Mouse (Mus musculus) splenic B cell, adult 2 months (primary cell): ENCODE measurements around the gene Phf14.
"Not testable (repeated sequence)": the region's sequence is repeated elsewhere in the genome, so short reads cannot be mapped to it uniquely, and the experiment has no call there.

ENCODE experiments used
- DNase-seq: peaks from one replicate; pipeline ENCODE4 v3.0.0-alpha.2; 2011; ENCODE audit warnings: low read depth, low spot score
- H3K27me3 ChIP-seq: 2 replicates; pipeline ENCODE4 v1.6.1; 2012; ENCODE audit warnings: mild to moderate bottlenecking, low read length, moderate library complexity, mixed read lengths; ENCODE audit not compliant: control insufficient read depth, poor library complexity, insufficient read depth, severe bottlenecking
- H3K36me3 ChIP-seq: 2 replicates; pipeline ENCODE4 v1.6.1; 2012; ENCODE audit warnings: mild to moderate bottlenecking, low read length, moderate library complexity, mixed read lengths; ENCODE audit not compliant: control insufficient read depth, poor library complexity, insufficient read depth, severe bottlenecking

Phf14 gene

DNA sequence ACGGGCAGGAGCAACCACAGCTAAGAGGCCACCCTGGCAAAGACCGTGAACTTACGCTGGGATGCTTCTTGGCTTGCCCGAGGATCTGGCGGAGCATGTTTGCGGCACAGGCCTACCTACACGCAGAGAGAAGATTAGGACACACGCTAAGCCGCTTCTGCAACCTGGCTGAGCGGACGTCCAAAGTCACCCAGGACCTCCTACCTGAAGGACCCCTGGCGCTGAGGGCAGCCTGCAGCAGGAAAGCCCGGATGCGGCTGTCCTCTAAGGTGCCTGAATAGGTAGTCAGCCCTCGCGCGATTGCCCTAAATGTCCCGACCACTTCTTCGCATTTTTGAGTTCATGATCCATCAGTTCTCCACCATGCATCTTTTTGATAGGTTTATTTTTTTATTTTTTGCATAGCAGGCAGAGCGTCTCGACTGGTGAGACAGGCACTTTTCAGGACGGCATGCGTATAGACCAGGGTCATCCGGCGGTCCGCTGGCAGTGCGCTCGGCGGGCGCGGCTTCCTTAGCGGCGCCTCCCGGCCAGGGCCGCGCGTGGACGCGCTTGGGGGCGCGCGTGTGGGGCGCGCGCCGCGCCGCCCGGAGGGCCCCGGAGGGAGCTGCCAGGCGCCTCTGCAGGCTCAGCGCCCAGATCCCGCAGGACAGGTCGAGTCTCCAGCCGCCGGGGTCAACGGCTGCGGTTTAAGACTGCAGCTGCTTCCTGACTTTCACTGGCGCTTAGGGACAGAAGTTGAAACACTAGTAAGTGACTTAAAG, at the start of gene Phf14, which contains the start of gene Ndufa4:
Gene Phf14 (plus strand): TSS at position 541 of the 764 bp plus-strand sequence.
Gene Ndufa4 (minus strand): TSS at position 229 of the 764 bp plus-strand sequence.
- Histone ChIP-seq H3K27me3 (no peaks in the 10 kb centered on the region), H3K36me3 (no peaks in the 10 kb centered on the region; the same call in 1 of the 2 replicates)
- DNase-seq, result peak; percentile 93

DNA sequence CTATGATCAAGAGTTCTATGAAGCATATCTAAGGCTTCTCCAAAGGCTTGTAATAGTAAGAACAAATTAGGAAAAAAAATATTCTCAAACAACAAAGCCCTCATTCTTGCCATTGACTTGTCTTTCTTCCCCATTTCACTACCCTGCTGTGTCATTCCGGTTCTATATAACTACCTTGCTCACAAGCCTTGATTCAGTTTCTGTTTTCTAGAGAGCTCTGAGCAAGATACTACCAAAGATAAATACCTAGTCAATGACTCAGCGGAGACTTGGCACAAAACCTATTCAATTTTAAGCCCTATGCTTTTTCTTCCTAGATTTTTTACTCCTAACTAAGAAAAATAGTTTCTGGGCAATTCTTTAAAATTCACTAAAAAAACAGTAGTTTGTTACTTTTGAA, 32.2 kb upstream of the Phf14 start:
- not testable (repeated sequence) for H3K36me3 ChIP-seq, DNase-seq, H3K27me3 ChIP-seq

DNA sequence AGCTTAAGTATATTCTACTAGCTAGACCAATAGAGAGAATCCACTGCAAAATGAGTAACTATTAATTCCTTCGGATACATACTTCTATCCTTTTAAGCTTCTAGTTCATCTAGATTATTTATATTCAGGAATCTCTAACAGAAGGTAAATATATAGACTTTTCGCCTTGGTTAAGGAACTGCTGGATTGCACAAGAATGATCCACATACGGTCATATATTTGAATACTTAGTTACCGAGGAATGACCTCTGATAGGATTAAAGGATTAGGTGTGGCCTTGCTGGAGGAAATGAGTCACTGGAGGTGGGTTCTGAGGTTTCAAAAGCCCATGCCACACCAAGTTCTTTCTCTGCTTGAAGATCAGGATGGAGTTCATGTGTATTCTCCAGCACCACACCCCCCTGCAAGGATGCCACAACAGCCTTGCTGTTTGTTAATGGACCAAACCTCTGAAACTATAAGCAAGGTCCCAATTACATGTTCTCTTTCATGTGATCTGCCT, 6.7 kb upstream of the Phf14 start:
- H3K27me3 ChIP-seq, result no peaks in the 10 kb centered on the region
- no peak for DNase-seq
- 0 out of 2 replicates have a peak, but pooled peaks cover 6% of the 10 kb centered on the region for H3K36me3 ChIP-seq

DNA sequence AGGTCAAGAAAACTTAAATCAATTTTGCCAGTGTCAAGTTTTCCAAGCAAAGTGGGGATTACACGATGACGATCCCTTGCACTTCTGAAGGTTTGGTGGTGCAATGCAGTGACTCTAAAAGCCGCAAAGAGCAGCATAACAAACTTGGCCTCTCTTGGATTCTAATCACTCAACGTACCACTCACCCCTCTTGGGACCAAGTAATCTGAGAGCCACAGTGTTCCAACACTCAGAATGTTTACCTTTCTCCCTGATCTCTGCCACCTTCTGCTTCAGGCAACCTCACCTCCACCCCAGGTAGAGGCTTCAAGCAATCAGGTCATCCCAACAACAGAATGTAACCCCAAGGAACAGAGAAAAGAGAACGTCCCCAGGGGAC, 730 bp upstream of the Phf14 start:
- no peak for DNase-seq
- H3K36me3 ChIP-seq, result peaks cover 2% of the 10 kb centered on the region; the same call in 1 of the 2 replicates
- H3K27me3 ChIP-seq, result no peaks in the 10 kb centered on the region

DNA sequence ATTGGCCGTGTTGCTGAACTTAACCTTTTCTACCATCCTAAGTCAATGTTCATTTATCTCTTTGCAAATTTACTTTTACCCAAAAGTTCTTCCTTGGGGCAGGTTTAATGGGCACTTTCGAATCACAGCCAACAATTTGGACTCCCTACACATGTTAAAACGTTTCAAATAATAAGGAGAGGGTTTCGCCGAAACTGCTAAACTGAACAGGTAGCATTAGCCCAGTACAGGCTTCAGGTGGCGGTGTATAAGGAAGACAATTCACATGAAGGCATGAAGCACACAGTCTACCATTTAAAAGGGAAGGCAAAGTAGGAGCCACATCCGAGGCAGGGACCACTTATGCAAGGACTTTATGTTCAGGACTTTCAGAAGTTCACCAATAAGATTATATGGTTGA, 561 bp downstream of the Phf14 start:
- Histone ChIP-seq H3K27me3 (no peaks in the 10 kb centered on the region), H3K36me3 (no peaks in the 10 kb centered on the region; the same call in 1 of the 2 replicates)
- peak; percentile 19 for DNase-seq

DNA sequence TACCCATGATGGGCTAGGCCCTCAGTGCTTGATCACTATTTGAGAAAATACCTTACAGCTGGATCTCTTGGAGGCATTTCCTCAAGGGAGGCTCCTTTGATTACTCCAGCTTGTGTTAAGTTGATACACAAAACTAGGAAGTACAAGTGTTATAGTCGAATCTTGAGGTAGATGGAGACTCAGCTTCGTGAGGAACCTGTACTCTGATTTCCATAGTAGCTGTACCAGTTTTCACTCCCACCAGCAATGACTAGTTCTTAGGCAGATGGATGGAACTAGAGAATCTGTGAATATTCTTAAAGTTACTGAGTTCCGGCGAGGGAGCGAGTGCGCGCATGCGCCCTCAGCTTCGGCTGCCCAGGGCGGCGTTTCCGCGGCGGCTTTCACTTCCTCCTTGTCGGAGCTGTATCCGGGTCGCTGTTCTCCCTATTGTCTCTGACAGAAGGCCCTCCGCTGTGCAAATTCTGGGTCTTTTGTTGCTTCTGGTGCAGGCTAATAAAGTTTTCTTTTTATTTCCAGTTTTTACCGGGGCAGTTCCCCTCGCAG, 18.0 kb downstream of the Phf14 start:
- Histone ChIP-seq H3K27me3 (no peaks in the 10 kb centered on the region), H3K36me3 (no peaks in the 10 kb centered on the region)
- peak; percentile 95 for DNase-seq

DNA sequence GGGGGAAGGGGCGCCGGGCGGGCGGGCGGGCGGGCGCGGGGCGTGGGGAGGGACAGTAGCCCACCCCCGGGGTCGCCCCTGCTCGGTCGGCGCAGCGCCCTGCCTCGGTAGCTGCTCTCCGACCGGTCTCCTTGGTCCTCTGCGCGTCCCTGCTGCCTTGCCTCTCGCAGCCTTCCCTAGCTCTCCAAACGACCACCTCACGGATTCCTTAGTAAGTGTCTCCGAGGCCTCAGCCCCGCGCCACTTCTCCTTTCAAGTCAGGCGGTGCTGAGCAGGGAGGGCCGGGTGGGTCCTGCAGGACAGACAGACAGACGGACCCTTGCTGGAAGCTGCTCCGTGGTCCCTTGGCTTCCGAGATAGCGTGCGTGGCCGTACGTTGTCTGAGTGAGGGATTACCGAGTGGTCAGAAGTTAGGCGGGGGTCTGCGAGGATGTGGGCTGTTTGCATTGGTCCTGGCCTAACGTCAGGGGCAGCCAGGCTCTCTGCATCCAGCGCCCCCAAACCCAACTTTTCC, 18.5 kb downstream of the Phf14 start:
- peak; percentile 42 for DNase-seq
- Histone ChIP-seq H3K36me3 (no peaks in the 10 kb centered on the region), H3K27me3 (no peaks in the 10 kb centered on the region)

DNA sequence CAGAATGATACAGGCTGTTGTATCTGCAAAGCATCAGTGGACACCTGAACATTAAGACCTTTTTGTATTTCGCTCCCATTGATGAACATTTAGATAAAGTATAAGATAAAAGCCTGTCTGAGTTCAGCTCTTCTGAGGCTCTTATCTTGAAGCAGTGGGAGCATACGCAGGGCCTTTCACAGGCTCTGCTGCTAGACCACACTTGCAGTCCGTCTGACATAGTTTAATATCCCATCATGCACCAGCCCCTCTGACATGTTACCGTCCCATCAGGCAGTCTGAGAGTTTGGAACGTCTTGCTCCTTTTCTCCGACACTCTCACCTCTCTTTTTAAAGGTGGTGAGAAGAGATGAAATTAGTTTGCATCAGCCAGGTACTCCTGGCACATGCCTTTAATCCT, 19.9 kb downstream of the Phf14 start:
- Histone ChIP-seq H3K36me3 (no peaks in the 10 kb centered on the region), H3K27me3 (no peaks in the 10 kb centered on the region)
- no peak for DNase-seq

DNA sequence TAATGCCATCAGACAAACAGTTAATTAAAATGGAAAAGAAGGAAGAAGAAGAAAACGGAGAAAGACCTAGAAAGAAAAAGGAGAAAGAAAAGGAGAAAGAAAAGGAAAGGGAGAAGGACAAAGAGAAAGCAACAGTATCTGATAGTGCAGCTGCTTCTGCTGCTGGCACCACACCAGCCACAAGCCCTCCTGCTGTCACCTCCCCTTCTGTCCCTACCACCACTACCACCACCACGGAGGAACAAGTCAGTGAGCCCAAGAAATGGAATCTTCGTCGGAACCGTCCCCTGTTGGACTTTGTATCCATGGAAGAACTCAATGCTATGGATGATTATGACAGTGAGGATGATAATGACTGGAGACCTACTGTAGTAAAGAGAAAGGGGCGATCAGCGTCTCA, 25.8 kb downstream of the Phf14 start:
- Histone ChIP-seq H3K36me3 (no peaks in the 10 kb centered on the region), H3K27me3 (no peaks in the 10 kb centered on the region; the same call in 1 of the 2 replicates)
- no peak for DNase-seq

DNA sequence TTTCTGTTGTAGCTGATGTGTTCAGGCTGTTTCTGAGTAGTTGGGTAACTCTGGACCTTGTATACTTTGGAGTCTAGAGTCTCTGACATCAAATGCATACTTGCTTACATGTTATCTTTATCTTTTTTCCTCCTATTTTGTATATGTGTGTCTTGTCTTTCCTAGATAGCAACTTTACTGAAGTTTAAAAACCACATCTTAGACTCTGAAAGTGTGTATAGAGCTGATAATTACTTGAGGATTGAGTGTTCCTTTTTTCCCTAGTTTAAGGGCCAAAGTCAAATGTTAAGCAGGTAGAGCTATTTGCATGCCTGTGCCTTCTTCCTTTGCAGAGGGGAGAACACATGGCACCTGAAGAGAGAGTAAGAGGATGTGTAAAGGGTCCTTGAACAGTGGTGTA, 33.3 kb downstream of the Phf14 start:
- Histone ChIP-seq H3K27me3 (no peaks in the 10 kb centered on the region; the same call in 1 of the 2 replicates), H3K36me3 (no peaks in the 10 kb centered on the region)
- no peak for DNase-seq

DNA sequence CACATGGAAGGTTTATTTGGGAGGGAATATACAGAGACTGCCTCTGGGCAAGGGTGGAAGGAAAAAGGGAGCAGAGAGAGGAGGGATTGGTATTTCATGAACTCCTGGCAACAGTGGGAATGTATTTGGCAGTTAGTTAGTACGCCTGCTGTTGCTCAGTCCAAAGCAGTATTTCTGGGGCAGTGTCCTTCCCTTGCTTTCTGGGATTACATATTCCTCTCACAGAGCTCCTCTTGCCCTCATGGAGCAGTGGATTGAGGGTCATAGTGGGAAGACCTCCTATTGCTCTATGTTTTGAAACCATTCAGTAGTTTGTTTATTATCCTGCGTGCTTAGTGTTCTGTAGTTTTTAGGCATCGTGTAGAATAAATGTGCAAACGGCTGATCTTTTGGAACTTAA, 34.5 kb downstream of the Phf14 start:
- no peaks in the 10 kb centered on the region for H3K36me3 ChIP-seq
- no peak for DNase-seq
- no peaks in the 10 kb centered on the region; the same call in 1 of the 2 replicates for H3K27me3 ChIP-seq

DNA sequence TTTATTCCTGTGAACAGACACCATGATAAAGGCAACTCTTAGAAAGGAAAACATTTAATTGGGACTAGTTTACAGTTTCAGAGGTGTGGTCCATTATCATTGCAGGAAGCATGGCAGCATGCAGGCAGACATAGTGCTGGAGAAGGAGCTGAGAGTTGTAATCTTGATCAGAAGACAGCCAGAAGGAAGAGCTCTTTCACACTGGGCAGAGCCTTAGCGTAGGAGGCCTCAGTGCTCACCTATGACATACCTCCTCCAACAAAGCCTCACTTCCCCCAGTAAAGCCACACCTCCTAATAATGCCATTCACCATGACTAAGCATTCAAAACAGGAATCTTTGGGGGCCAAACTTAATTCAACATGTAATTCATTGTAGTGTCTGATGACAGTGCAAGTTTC, 40.5 kb downstream of the Phf14 start:
- no peaks in the 10 kb centered on the region for H3K36me3 ChIP-seq
- no peaks in the 10 kb centered on the region for H3K27me3 ChIP-seq
- DNase-seq, result no peak

DNA sequence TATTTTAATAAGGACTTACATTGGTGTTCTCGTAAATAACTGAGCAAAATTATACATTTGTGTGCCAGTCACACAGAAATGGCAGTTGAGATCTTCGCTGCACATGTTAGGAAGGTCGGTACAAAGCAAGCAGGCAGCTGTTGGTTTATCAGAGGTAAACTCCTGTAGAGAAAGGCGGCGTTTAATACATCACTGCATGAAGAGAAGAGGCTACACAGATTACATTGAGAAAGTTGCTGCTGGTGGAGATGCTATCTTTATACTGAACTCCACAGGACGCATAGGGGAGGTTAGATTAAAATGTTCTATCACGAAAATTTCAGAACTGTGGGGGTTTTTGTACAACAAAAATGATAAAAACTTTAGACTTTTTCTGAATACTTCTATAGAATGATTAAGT, 52.6 kb downstream of the Phf14 start:
- no peaks in the 10 kb centered on the region for H3K27me3 ChIP-seq
- DNase-seq, result no peak
- no peaks in the 10 kb centered on the region for H3K36me3 ChIP-seq

DNA sequence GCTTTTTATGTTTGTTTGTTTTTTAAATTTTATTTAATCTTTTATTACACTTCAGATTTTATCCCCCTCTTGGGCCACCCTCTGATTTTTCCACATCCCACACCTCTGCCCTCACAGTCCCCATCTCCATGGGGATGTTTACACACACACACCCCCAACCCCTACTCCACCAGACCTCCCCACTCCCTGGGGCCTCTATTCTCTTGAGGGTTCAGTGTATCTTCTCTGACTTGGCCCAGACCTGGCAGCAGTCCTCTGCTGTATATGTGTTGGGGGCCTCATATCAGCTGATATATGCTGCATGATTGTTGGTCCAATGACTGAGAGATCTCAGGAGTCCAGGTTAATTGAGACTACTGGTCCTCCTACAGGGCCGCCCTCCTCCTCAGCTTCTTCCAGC, 86.2 kb downstream of the Phf14 start:
- no peak for DNase-seq
- peaks cover 8% of the 10 kb centered on the region for H3K36me3 ChIP-seq
- no peaks in the 10 kb centered on the region for H3K27me3 ChIP-seq

DNA sequence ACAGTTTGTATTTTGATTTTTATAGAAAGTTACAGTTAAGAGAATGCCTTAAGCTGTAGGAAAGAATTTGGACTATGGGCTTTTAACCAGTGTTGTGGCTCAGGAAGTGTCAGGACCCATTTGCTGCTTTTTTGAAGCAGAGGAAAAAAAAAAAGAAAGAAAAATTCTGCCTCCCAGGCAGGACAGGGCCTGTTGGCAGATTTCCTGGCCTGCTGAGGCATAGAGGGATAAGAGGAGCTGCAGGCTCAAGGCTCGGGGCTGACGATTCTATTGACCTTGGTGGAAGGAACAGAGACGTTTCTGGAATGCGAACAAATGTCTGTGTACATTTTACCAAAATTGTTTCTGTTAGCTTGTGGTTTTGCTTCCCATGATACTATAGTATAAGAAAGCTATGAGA, 91.0 kb downstream of the Phf14 start:
- no peaks in the 10 kb centered on the region for H3K27me3 ChIP-seq
- no peak for DNase-seq
- peaks cover 7% of the 10 kb centered on the region for H3K36me3 ChIP-seq
